Mouse (Mus musculus): ENCODE data around the gene Cryba2. TPM values are rescaled to one million over a fixed set of nuclear protein-coding genes. Genes with fewer than 3 reads are reported as not detected.

The Cryba2 gene
- not detected for polyA plus RNA-seq (2015; fragmentation: Illumina TruSeq; extraction: RNeasy Lipid Tissue Mini Kit (QIAGEN cat#74804); ENCODE audit: insufficient read depth, low replicate concordance)

GRCm38 (mm10) chr1:74893134-74893855, at the start of gene Cryba2:
TSS of gene Cryba2 (minus strand) at chr1:74893143.

GRCm38 (mm10) chr1:74935402-74935801, 42.5 kb upstream of the Cryba2 start, which contains the start of gene Cfap65:
TSS of gene Cfap65 (minus strand) at chr1:74935599.

GRCm38 (mm10) chr1:74885369-74886042, 7.4 kb downstream of the Cryba2 start, which contains the start of gene Fev:
TSS of gene Fev (minus strand) at chr1:74885419.

GRCm38 (mm10) chr1:74854306-74855056, 38.5 kb downstream of the Cryba2 start, which contains the start of gene Cdk5r2:
TSS of gene Cdk5r2 (plus strand) at chr1:74854934.

Other genes starting within 250 kb of the Cryba2 start
- 43.7 TPM for gene Ttll4, start 231.4 kb downstream of the Cryba2 start, polyA plus RNA-seq (2015; fragmentation: Illumina TruSeq; extraction: RNeasy Lipid Tissue Mini Kit (QIAGEN cat#74804); ENCODE audit: insufficient read depth, low replicate concordance)
- 86.6 TPM for gene Cyp27a1, start 179.6 kb downstream of the Cryba2 start, polyA plus RNA-seq (2015; fragmentation: Illumina TruSeq; extraction: RNeasy Lipid Tissue Mini Kit (QIAGEN cat#74804); ENCODE audit: insufficient read depth, low replicate concordance)
- 0.15 TPM for gene Prkag3, start 143.9 kb downstream of the Cryba2 start, polyA plus RNA-seq (2015; fragmentation: Illumina TruSeq; extraction: RNeasy Lipid Tissue Mini Kit (QIAGEN cat#74804); ENCODE audit: insufficient read depth, low replicate concordance)
- 0.47 TPM for gene Wnt6, start 121.3 kb downstream of the Cryba2 start, polyA plus RNA-seq (2015; fragmentation: Illumina TruSeq; extraction: RNeasy Lipid Tissue Mini Kit (QIAGEN cat#74804); ENCODE audit: insufficient read depth, low replicate concordance)
- 0.77 TPM for gene Wnt10a, start 101.6 kb downstream of the Cryba2 start, polyA plus RNA-seq (2015; fragmentation: Illumina TruSeq; extraction: RNeasy Lipid Tissue Mini Kit (QIAGEN cat#74804); ENCODE audit: insufficient read depth, low replicate concordance)
- not detected for gene Cdk5r2, start 38.2 kb downstream of the Cryba2 start, polyA plus RNA-seq (2015; fragmentation: Illumina TruSeq; extraction: RNeasy Lipid Tissue Mini Kit (QIAGEN cat#74804); ENCODE audit: insufficient read depth, low replicate concordance)
- gene Fev, start 7.7 kb downstream of the Cryba2 start, polyA plus RNA-seq (2015; fragmentation: Illumina TruSeq; extraction: RNeasy Lipid Tissue Mini Kit (QIAGEN cat#74804); ENCODE audit: insufficient read depth, low replicate concordance): not detected
- not detected for gene Cfap65, start 42.5 kb upstream of the Cryba2 start, polyA plus RNA-seq (2015; fragmentation: Illumina TruSeq; extraction: RNeasy Lipid Tissue Mini Kit (QIAGEN cat#74804); ENCODE audit: insufficient read depth, low replicate concordance)
- gene Ihh, start 58.5 kb upstream of the Cryba2 start, polyA plus RNA-seq (2015; fragmentation: Illumina TruSeq; extraction: RNeasy Lipid Tissue Mini Kit (QIAGEN cat#74804); ENCODE audit: insufficient read depth, low replicate concordance): not detected
- gene Nhej1, start 232.1 kb upstream of the Cryba2 start, polyA plus RNA-seq (2015; fragmentation: Illumina TruSeq; extraction: RNeasy Lipid Tissue Mini Kit (QIAGEN cat#74804); ENCODE audit: insufficient read depth, low replicate concordance): 5.4 TPM
- 0.33 TPM for gene Slc23a3, start 240.7 kb upstream of the Cryba2 start, polyA plus RNA-seq (2015; fragmentation: Illumina TruSeq; extraction: RNeasy Lipid Tissue Mini Kit (QIAGEN cat#74804); ENCODE audit: insufficient read depth, low replicate concordance)
- gene Cnppd1, start 249.6 kb upstream of the Cryba2 start, polyA plus RNA-seq (2015; fragmentation: Illumina TruSeq; extraction: RNeasy Lipid Tissue Mini Kit (QIAGEN cat#74804); ENCODE audit: insufficient read depth, low replicate concordance): 63.6 TPM
- 43.0 TPM for gene Retreg2, start 249.6 kb upstream of the Cryba2 start, polyA plus RNA-seq (2015; fragmentation: Illumina TruSeq; extraction: RNeasy Lipid Tissue Mini Kit (QIAGEN cat#74804); ENCODE audit: insufficient read depth, low replicate concordance)